In the genomic region with DNA sequence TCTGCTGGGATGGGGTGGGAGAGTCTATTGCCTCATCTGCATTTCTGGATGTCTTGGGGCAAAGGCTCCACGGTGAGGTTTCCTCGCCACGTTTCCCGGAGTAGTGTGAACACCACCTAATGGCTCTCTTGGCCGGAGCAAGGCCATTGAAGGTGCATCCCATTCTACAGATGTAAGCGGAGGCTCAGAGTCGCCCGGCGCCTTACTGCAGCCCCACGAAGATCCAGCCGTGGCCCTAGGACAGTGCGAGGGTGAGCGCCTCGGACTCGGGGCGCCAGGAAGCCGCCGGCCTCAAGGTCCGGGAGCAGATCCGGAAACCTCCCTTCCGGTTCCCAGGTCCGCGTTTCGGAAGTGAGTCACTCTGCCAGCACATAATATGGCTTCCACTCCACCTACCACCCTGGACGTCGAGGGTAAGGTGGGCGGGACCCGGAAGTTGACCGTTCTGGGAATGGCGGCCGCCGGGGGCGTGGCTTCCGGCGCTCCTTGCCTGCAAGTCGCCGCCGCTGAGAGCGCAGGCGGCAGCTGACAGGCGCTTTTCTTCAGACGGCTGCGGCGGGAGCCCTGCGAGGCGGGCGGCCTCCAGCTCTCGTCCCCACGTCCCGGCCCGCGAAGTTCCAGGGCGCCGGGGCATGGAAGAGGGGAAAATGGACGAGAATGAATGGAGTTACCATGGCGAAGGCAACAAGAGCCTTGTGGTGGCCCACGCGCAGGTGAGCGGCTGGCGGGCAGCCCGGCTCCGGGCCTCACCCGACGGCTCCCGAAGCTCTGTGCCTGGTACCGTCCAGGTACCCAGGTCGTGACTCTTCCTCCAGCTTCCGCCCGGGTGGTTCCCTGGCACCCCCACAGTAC, we compare ENCODE assay signal across 7 mouse cellular contexts. TPM values are rescaled to one million over a fixed set of nuclear protein-coding genes. Genes with fewer than 3 reads are reported as not detected.
DNase-seq lines count a peak whose midpoint lies in the region; ATAC-seq lines count a peak whose summit lies in the region.

A gene (plus strand): TSS at position 496 of the 852 bp plus-strand sequence.

- WGBS in embryonic facial prominence, embryonic 11.5 days, result under 1% methylated on average over 63 of the region's 69 CpGs
- WGBS in limb, embryonic 10.5 days, result under 1% methylated on average over 69 of the region's 69 CpGs
- under 1% methylated on average over 69 of the region's 69 CpGs for WGBS in midbrain, embryonic 13.5 days

- peak within 1 kb of the TSS; percentile 80 for H3K4me3 ChIP-seq in embryonic facial prominence, embryonic 11.5 days (ENCODE audit: low read depth, low read length)
- H3K4me3 ChIP-seq in limb, embryonic 10.5 days, result peak within 1 kb of the TSS; percentile 90
- peak within 1 kb of the TSS; percentile 89 for H3K4me3 ChIP-seq in midbrain, embryonic 13.5 days (replicated peaks)

- peak within 1 kb of the TSS; percentile 90 for H3K9ac ChIP-seq in embryonic facial prominence, embryonic 11.5 days (replicated peaks; ENCODE audit: low read length)
- peak within 1 kb of the TSS; percentile 90 for H3K9ac ChIP-seq in midbrain, embryonic 13.5 days (replicated peaks)

- H3K27me3 ChIP-seq in embryonic facial prominence, embryonic 11.5 days (ENCODE audit: control insufficient read depth, insufficient read depth, low read length), result no peaks in the 10 kb centered on the region
- no peaks in the 10 kb centered on the region for H3K27me3 ChIP-seq in limb, embryonic 10.5 days (ENCODE audit: low read depth, poor library complexity, severe bottlenecking)
- peaks cover 4% of the 10 kb centered on the region; the same call in 1 of the 2 replicates for H3K27me3 ChIP-seq in midbrain, embryonic 13.5 days

- DNase-seq in adrenal gland, postnatal 14 days, result peak; percentile 99
- peak; percentile 98 for DNase-seq in embryonic facial prominence, embryonic 11.5 days (ENCODE audit: low spot score)
- peak; percentile 99 for DNase-seq in kidney, adult 11 months
- DNase-seq in limb, embryonic 10.5 days (ENCODE audit: low spot score), result peak; percentile 99
- DNase-seq in spleen, adult 12 weeks (ENCODE audit: low spot score), result peak; percentile 95

- peak within 1 kb of the TSS; percentile 81 for H3K4me2 ChIP-seq in embryonic facial prominence, embryonic 11.5 days (ENCODE audit: low read depth, low read length)
- H3K4me2 ChIP-seq in midbrain, embryonic 13.5 days (replicated peaks), result peak within 1 kb of the TSS; percentile 95

- no peaks in the 10 kb centered on the region for H3K36me3 ChIP-seq in embryonic facial prominence, embryonic 11.5 days (replicated peaks; ENCODE audit: control insufficient read depth, insufficient read depth, low read depth, low read length)
- H3K36me3 ChIP-seq in limb, embryonic 10.5 days, result peaks cover 2% of the 10 kb centered on the region; the same call in 1 of the 2 replicates
- H3K36me3 ChIP-seq in midbrain, embryonic 13.5 days, result no peaks in the 10 kb centered on the region

- no peaks in the 10 kb centered on the region for H3K9me3 ChIP-seq in embryonic facial prominence, embryonic 11.5 days (replicated peaks; ENCODE audit: control insufficient read depth, low read length)
- no peaks in the 10 kb centered on the region for H3K9me3 ChIP-seq in limb, embryonic 10.5 days (replicated peaks)
- H3K9me3 ChIP-seq in midbrain, embryonic 13.5 days, result no peaks in the 10 kb centered on the region

- H3K4me1 ChIP-seq in embryonic facial prominence, embryonic 11.5 days (ENCODE audit: control insufficient read depth, insufficient read depth, low read length), result peaks cover 7% of the 10 kb centered on the region; the same call in 1 of the 2 replicates
- H3K4me1 ChIP-seq in limb, embryonic 10.5 days, result peaks cover 21% of the 10 kb centered on the region
- H3K4me1 ChIP-seq in midbrain, embryonic 13.5 days (replicated peaks), result peaks cover 33% of the 10 kb centered on the region

- peak; percentile 98 for ATAC-seq in embryonic facial prominence, embryonic 11.5 days (replicated peaks; ENCODE audit: insufficient number of reproducible peaks, low FRiP score, low TSS enrichment, low read depth)
- ATAC-seq in granulocyte monocyte progenitor cell, adult 5-6 weeks (replicated peaks; ENCODE audit: poor library complexity, severe bottlenecking), result peak; percentile 95
- ATAC-seq in midbrain, embryonic 13.5 days, result peak; percentile 99

- peak within 1 kb of the TSS; percentile 84 for H3K27ac ChIP-seq in embryonic facial prominence, embryonic 11.5 days (replicated peaks; ENCODE audit: low read depth, low read length)
- peak within 1 kb of the TSS; percentile 93 for H3K27ac ChIP-seq in limb, embryonic 10.5 days
- peak within 1 kb of the TSS; percentile 80 for H3K27ac ChIP-seq in midbrain, embryonic 13.5 days

RNA-seq across cellular contexts. Expression of the gene that starts here (rescaled TPM):
- 21.8 and 27.5 TPM in 2 replicates for total RNA-seq in adrenal gland, postnatal 14 days (2021)
- 13.5 and 14.9 TPM in 2 replicates for polyA plus RNA-seq in embryonic facial prominence, embryonic 11.5 days (2014; fragmentation: Nextera tagmentation; extraction: Ambion mirVana)
- 6.3 and 6.5 TPM in 2 replicates for total RNA-seq in granulocyte monocyte progenitor cell, adult 5-6 weeks (2014; fragmentation: Nextera tagmentation)
- total RNA-seq in granulocyte monocyte progenitor cell, adult 5-6 weeks (2017), result 13.8 and 19.4 TPM in 2 replicates
- 17.3 and 21.0 TPM in 2 replicates for polyA plus RNA-seq in limb, embryonic 10.5 days (2016; fragmentation: Nextera tagmentation; extraction: Ambion mirVana)
- polyA plus RNA-seq in midbrain, embryonic 13.5 days (2015; fragmentation: Nextera tagmentation; extraction: Ambion mirVana), result 14.2 and 14.9 TPM in 2 replicates

Comparison
In these comparisons a context has a peak if more than half of its experiments do, and no peak if none do; other contexts are left out.
1. Peak in every context shown above with its lines: DNase-seq, ATAC-seq, H3K4me3 ChIP-seq and H3K27ac ChIP-seq.